Mouse (Mus musculus) MEL-GATA-1-ER (cell line): ENCODE data around the gene Krtap5-1.
"Not testable (repeated sequence)": the region's sequence is repeated elsewhere in the genome, so short reads cannot be mapped to it uniquely, and the experiment has no call there.

Experiments used
- DNase-seq: peaks from one replicate; pipeline ENCODE4 v3.0.0-alpha.2; 2012; ENCODE audit warnings: low read depth; ENCODE audit errors: extremely low read depth

Gene Krtap5-1

GRCm38 (mm10) chr7:142303249-142303648, 6.3 kb upstream of the Krtap5-1 start, which contains the start of gene Krtap5-4:
Krtap5-4 (plus strand) TSS chr7:142303549.
- DNase-seq, result no peak

GRCm38 (mm10) chr7:142296108-142296507, 810 bp downstream of the Krtap5-1 start:
- DNase-seq, result not testable (repeated sequence)

- DNase-seq, result no peak
Observed at GRCm38 (mm10) chr7:142295418-142295817, 1.5 kb downstream of the Krtap5-1 start.

- DNase-seq, result not testable (repeated sequence)
Observed at GRCm38 (mm10) chr7:142293851-142294250, 3.1 kb downstream of the Krtap5-1 start.

- DNase-seq, result not testable (repeated sequence)
Observed at GRCm38 (mm10) chr7:142285910-142286612, 10.9 kb downstream of the Krtap5-1 start.

GRCm38 (mm10) chr7:142285130-142285835, 11.6 kb downstream of the Krtap5-1 start:
- no peak for DNase-seq

- DNase-seq, result peak; percentile 71
Observed at GRCm38 (mm10) chr7:142284615-142285080, 12.3 kb downstream of the Krtap5-1 start.

- peak; percentile 51 for DNase-seq
Observed at GRCm38 (mm10) chr7:142284023-142284591, 12.8 kb downstream of the Krtap5-1 start.

- DNase-seq, result not testable (repeated sequence)
Observed at GRCm38 (mm10) chr7:142282847-142283246, 14.1 kb downstream of the Krtap5-1 start.

GRCm38 (mm10) chr7:142279291-142279690, 17.6 kb downstream of the Krtap5-1 start:
- DNase-seq, result not testable (repeated sequence)

GRCm38 (mm10) chr7:142278183-142278582, 18.7 kb downstream of the Krtap5-1 start:
- DNase-seq, result not testable (repeated sequence)

GRCm38 (mm10) chr7:142274263-142274662, 22.7 kb downstream of the Krtap5-1 start, which contains the start of gene Gm4559:
Gm4559 (minus strand) TSS chr7:142274363.
- not testable (repeated sequence) for DNase-seq

GRCm38 (mm10) chr7:142258254-142258653, 38.7 kb downstream of the Krtap5-1 start, which contains the start of gene Gm2431:
Gm2431 (minus strand) TSS chr7:142258354.
- not testable (repeated sequence) for DNase-seq

GRCm38 (mm10) chr7:142255517-142255916, 41.4 kb downstream of the Krtap5-1 start:
- no peak for DNase-seq

GRCm38 (mm10) chr7:142249824-142250223, 47.1 kb downstream of the Krtap5-1 start:
- DNase-seq, result peak; percentile 5
